Mouse (Mus musculus) MEL (cell line): Measurements from ENCODE around the gene Erh. TPM values are rescaled to one million over a fixed set of nuclear protein-coding genes. Genes with fewer than 3 reads are reported as not detected.

Experiments
- DNase-seq: peaks from one replicate; pipeline ENCODE4 v3.0.0; 2011; ENCODE audit warnings: low read depth, low spot score
- H3K27ac ChIP-seq: 2 replicates; pipeline ENCODE4 v1.5.1; 2012; ENCODE audit warnings: low read depth, mild to moderate bottlenecking, control low read depth, low read length, moderate library complexity; ENCODE audit not compliant: control insufficient read depth
- H3K27me3 ChIP-seq, 2 experiments: fragments of 150-350 bp in 1 of 2; sonication (generic) in 1 of 2; 2 replicates each; pipeline ENCODE4 v1.6.1; 2012; ENCODE audit warnings: low read length in 2 of 2, mild to moderate bottlenecking in 2 of 2, improper control_type of control experiment in 1 of 2, moderate library complexity in 1 of 2; ENCODE audit not compliant: insufficient read depth in 2 of 2, control insufficient read depth in 1 of 2
- H3K36me3 ChIP-seq, 2 experiments: 2 replicates each; pipeline ENCODE4 v1.6.1; 2012 to 2014; ENCODE audit warnings: low read length in 2 of 2, improper control_type of control experiment in 1 of 2, inconsistent platforms in 1 of 2, mild to moderate bottlenecking in 1 of 2; ENCODE audit not compliant: insufficient read depth in 2 of 2, control insufficient read depth in 1 of 2
- H3K4me1 ChIP-seq, 2 experiments: fragments of 150-350 bp in 1 of 2; sonication (generic) in 1 of 2; 2 replicates each; pipeline ENCODE4 v1.6.1; 2012; ENCODE audit warnings: low read length in 2 of 2, improper control_type of control experiment in 1 of 2, mild to moderate bottlenecking in 1 of 2; ENCODE audit not compliant: insufficient read depth in 2 of 2, control insufficient read depth in 1 of 2
- H3K4me3 ChIP-seq, 2 experiments: fragments of 150-350 bp in 1 of 2; sonication (generic) in 1 of 2; 2 replicates each; pipeline ENCODE4 v1.5.1; 2012; ENCODE audit warnings: low read depth in 2 of 2, low read length in 2 of 2, mild to moderate bottlenecking in 2 of 2, moderate library complexity in 2 of 2, control low read depth in 1 of 2, improper control_type of control experiment in 1 of 2; ENCODE audit not compliant: control insufficient read depth in 1 of 2, insufficient read depth in 1 of 2
- H3K79me2 ChIP-seq: 2 replicates; pipeline ENCODE4 v1.6.1; 2012; ENCODE audit warnings: mild to moderate bottlenecking, low read length, moderate library complexity; ENCODE audit not compliant: control insufficient read depth, poor library complexity, insufficient read depth
- H3K9ac ChIP-seq: 2 replicates; pipeline ENCODE4 v1.6.1; 2012; ENCODE audit warnings: low read depth, mild to moderate bottlenecking, control low read depth, low read length, moderate library complexity; ENCODE audit not compliant: control insufficient read depth, poor library complexity, severe bottlenecking
- H3K9me3 ChIP-seq: fragments of 150-350 bp; sonication (generic); replicated peaks from 2 replicates; pipeline ENCODE4 v1.6.1; 2012; ENCODE audit warnings: mild to moderate bottlenecking, low read length, improper control_type of control experiment, moderate library complexity; ENCODE audit not compliant: insufficient read depth
- BHLHE40 ChIP-seq: IDR thresholded peaks from 2 replicates; pipeline ENCODE4 v1.6.1; 2012; ENCODE audit warnings: low read depth, mild to moderate bottlenecking, inconsistent platforms, low read length, improper control_type of control experiment, borderline replicate concordance
- ELF1 ChIP-seq: IDR thresholded peaks from 2 replicates; pipeline ENCODE4 v1.6.1; 2014; ENCODE audit warnings: low read depth, mild to moderate bottlenecking, inconsistent platforms, low read length, improper control_type of control experiment, moderate library complexity
- EP300 ChIP-seq, 2 experiments: IDR thresholded peaks; 2 replicates each; pipeline ENCODE4 v1.6.1; 2011; ENCODE audit warnings: improper control_type of control experiment in 2 of 2, low read length in 2 of 2, low read depth in 1 of 2, mild to moderate bottlenecking in 1 of 2
- ETS1 ChIP-seq: IDR thresholded peaks from 2 replicates; pipeline ENCODE4 v1.6.1; 2012; ENCODE audit warnings: low read depth, mild to moderate bottlenecking, inconsistent platforms, low read length, improper control_type of control experiment, moderate library complexity
- JUND ChIP-seq: IDR thresholded peaks from 2 replicates; pipeline ENCODE4 v1.6.1; 2011; ENCODE audit warnings: low read depth, mild to moderate bottlenecking, improper control_type of control experiment, low read length
- KAT2A ChIP-seq: conservative IDR thresholded peaks from 2 replicates; pipeline ENCODE4 v1.6.1; 2012; ENCODE audit warnings: low read depth, low read length, improper control_type of control experiment, inconsistent platforms
- MAX ChIP-seq: IDR thresholded peaks from 2 replicates; pipeline ENCODE4 v1.6.1; 2011; ENCODE audit warnings: low read length, improper control_type of control experiment
- MAZ ChIP-seq: IDR thresholded peaks from 2 replicates; pipeline ENCODE4 v1.6.1; 2012; ENCODE audit warnings: low read depth, mild to moderate bottlenecking, inconsistent platforms, low read length, improper control_type of control experiment
- MXI1 ChIP-seq: IDR thresholded peaks from 2 replicates; pipeline ENCODE4 v1.6.1; 2011; ENCODE audit warnings: mild to moderate bottlenecking, low read depth, low read length, improper control_type of control experiment
- MYB ChIP-seq: IDR thresholded peaks from 2 replicates; pipeline ENCODE4 v1.6.1; 2011; ENCODE audit warnings: mild to moderate bottlenecking, low read depth, low read length, improper control_type of control experiment
- POLR2A ChIP-seq, 2 experiments: IDR thresholded peaks; 2 replicates each; pipeline ENCODE4 v1.6.1; 2011 to 2012; ENCODE audit warnings: low read length in 2 of 2, mild to moderate bottlenecking in 2 of 2, control low read depth in 1 of 2, improper control_type of control experiment in 1 of 2, low read depth in 1 of 2, moderate library complexity in 1 of 2; ENCODE audit not compliant: control insufficient read depth in 1 of 2, insufficient read depth in 1 of 2, poor library complexity in 1 of 2
- POLR2AphosphoS2 ChIP-seq: IDR thresholded peaks from 2 replicates; pipeline ENCODE4 v1.6.1; 2011; ENCODE audit warnings: low read length, improper control_type of control experiment
- RAD21 ChIP-seq: IDR thresholded peaks from 2 replicates; pipeline ENCODE4 v1.6.1; 2011; ENCODE audit warnings: mild to moderate bottlenecking, low read depth, low read length, improper control_type of control experiment
- SIN3A ChIP-seq: IDR thresholded peaks from 2 replicates; pipeline ENCODE4 v1.6.1; 2012; ENCODE audit warnings: low read length, improper control_type of control experiment, inconsistent platforms
- SMC3 ChIP-seq: IDR thresholded peaks from 2 replicates; pipeline ENCODE4 v1.6.1; 2011; ENCODE audit warnings: low read depth, low read length, improper control_type of control experiment
- TAL1 ChIP-seq: IDR thresholded peaks from 2 replicates; pipeline ENCODE4 v1.6.1; 2012; ENCODE audit warnings: mild to moderate bottlenecking, inconsistent platforms, low read length, moderate library complexity, mixed read lengths
- TBP ChIP-seq: IDR thresholded peaks from 2 replicates; pipeline ENCODE4 v1.8.0; 2011; ENCODE audit warnings: low read depth, low read length, improper control_type of control experiment
- UBTF ChIP-seq: IDR thresholded peaks from 2 replicates; pipeline ENCODE4 v1.6.1; 2012; ENCODE audit warnings: low read depth, mild to moderate bottlenecking, inconsistent platforms, low read length, improper control_type of control experiment, moderate library complexity, borderline replicate concordance; ENCODE audit not compliant: insufficient read depth
- USF1 ChIP-seq: IDR thresholded peaks from 2 replicates; pipeline ENCODE4 v1.6.1; 2014; ENCODE audit warnings: low read depth, mild to moderate bottlenecking, inconsistent platforms, low read length, improper control_type of control experiment, moderate library complexity
- USF2 ChIP-seq, 2 experiments: IDR thresholded peaks; 2 replicates each; pipeline ENCODE4 v1.6.1; 2011 to 2012; ENCODE audit warnings: improper control_type of control experiment in 2 of 2, low read length in 2 of 2, borderline replicate concordance in 1 of 2, inconsistent platforms in 1 of 2, low read depth in 1 of 2, mild to moderate bottlenecking in 1 of 2; ENCODE audit not compliant: insufficient read depth in 1 of 2
- ZC3H11A ChIP-seq: IDR thresholded peaks from 2 replicates; pipeline ENCODE4 v1.6.1; 2012; ENCODE audit warnings: low read depth, mild to moderate bottlenecking, inconsistent platforms, low read length, improper control_type of control experiment
- ZKSCAN1 ChIP-seq: IDR thresholded peaks from 2 replicates; pipeline ENCODE4 v1.6.1; 2012; ENCODE audit warnings: low read depth, mild to moderate bottlenecking, inconsistent platforms, low read length, improper control_type of control experiment, moderate library complexity
- ZMIZ1 ChIP-seq: IDR thresholded peaks from 2 replicates; pipeline ENCODE4 v1.6.1; 2012; ENCODE audit warnings: low read depth, mild to moderate bottlenecking, inconsistent platforms, low read length, improper control_type of control experiment, moderate library complexity
- polyA plus RNA-seq, 2 experiments: library from polyadenylated mRNA; stranded (reverse) in 1 of 2; unstranded in 1 of 2; fragments of >175 nt in 1 of 2; fragments of >200 nt in 1 of 2; gene quantifications; 2 replicates each; pipeline versions ENCODE4 v1.2.1 to v1.2.4; 2012; ENCODE audit warnings: low replicate concordance in 2 of 2, low read depth in 1 of 2; ENCODE audit not compliant: insufficient read length in 2 of 2, insufficient read depth in 1 of 2, missing spikeins in 1 of 2
- total RNA-seq: library from RNA; depleted of rRNA; stranded (reverse); fragments of 300-350 nt; gene quantifications from 2 replicates; pipeline ENCODE4 v1.2.3, GENCODE M21; 2012

The Erh gene
- total and polyA plus RNA-seq, 3 experiments = 299 to 343 TPM; not detected in 1

DNA sequence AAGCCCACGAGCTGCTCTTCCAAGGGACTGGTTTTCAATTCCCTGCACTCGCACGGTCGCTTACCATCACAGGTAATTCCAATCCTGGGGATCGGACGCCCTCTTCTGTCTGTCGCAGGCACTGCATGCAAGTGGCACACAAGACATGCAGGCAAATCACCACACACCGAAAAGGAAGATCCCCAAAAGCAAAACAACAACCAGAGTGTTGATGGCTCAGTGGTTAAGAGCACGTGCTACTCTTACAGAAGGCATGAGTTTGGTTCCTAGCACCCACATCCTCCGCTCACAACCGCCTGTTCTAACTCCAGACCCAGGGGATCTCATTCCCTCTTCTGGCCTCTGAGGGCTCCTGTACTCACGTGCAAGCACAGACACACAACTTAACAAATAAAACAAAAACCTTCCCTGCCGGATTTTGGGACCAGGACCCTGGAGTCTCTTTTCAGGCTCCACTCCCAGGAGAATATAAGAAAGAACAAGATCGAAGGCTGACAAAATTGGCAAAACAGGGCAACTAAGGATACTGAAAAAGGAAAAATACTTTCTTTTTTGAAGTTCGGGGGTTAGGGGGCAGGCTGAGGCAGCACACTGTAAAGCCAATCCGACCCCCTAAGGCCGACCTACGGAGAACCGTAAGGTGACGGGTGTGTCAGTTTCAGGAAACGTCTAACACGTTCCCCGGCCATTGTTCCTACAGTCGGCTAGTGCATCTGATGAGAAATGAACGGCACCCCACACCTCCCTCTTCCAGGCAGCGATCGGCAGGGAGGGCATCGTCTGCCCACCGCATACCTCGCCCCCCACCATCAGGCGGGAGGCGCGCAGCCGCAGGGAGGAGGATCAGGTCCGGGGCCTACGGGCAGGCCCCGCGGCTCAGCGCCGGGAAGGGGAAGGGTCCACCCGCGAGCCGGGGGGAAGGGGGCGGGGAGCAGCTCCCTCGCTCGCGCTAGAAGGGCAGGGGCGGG is 1.1 kb downstream of the Erh start (continued):
- TF ChIP-seq EP300 (IDR thresholded peaks at IDR 0.05; ENCODE audit: low read depth in 1 of 2, low read length in 2 of 2) (no peak), UBTF (0 out of 2 replicates have a peak, but pooled peaks have one; percentile 79), JUND (no peak), MYB (no peak), BHLHE40 (peak; percentile 79; the same call in 1 of the 2 replicates), SIN3A (peak; percentile 89), USF2 (IDR thresholded peaks at IDR 0.05; ENCODE audit: borderline replicate concordance in 1 of 2, insufficient read depth in 1 of 2, low read depth in 1 of 2, low read length in 2 of 2) (no peak), KAT2A (no peak), RAD21 (peak; percentile 64), POLR2A (IDR thresholded peaks at IDR 0.05; ENCODE audit: control insufficient read depth in 1 of 2, insufficient read depth in 1 of 2, low read depth in 1 of 2, low read length in 2 of 2, poor library complexity in 1 of 2) (0 out of 4 replicates have a peak, but pooled peaks of 1 of the 2 experiments have one; percentile 13), MXI1 (peak; percentile 96), POLR2AphosphoS2 (no peak), ELF1 (no peak), MAX (peak; percentile 97), ZMIZ1 (no peak), MAZ (no peak), SMC3 (peak; percentile 57), TBP (no peak), USF1 (0 out of 2 replicates have a peak, but pooled peaks have one; percentile 8), ZC3H11A (peak; percentile 34; the same call in 1 of the 2 replicates), ZKSCAN1 (no peak)

DNA sequence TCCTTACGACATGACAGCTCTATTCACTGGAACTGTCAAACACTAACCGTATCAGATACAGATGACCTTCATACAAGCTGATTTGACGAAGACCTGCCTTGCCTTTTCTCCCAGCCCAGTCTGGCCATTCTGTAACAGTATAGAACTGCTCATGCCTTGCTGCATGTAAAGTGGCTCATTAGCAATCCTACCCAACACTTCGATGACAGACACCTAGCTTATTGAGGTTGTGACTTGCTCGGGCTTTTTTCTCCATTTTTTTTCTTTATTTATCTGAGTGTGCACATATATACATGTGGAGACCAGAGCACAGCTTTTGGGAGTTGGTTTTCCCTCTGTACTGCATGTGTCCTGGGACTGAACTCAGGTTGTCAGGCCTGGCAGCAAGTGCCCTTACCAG is 12.4 kb downstream of the Erh start:
- no peak for DNase-seq
- Histone ChIP-seq H3K4me3 (no peak overlapping the region), H3K4me1 (no peaks in the 10 kb centered on the region), H3K9me3 (no peaks in the 10 kb centered on the region), H3K27ac (no peak overlapping the region), H3K27me3 (no peaks in the 10 kb centered on the region), H3K36me3 (peaks cover 0 to 21% of the 10 kb centered on the region in 2 experiments; a peak in 2 of 4 replicates), H3K79me2 (no peaks in the 10 kb centered on the region), H3K9ac (no peak overlapping the region)
- no peak for TF ChIP-seq TAL1
- no peak for TF ChIP-seq POLR2A (IDR thresholded peaks at IDR 0.05; ENCODE audit: control insufficient read depth in 1 of 2, insufficient read depth in 1 of 2, low read depth in 1 of 2, low read length in 2 of 2, poor library complexity in 1 of 2)
- no peak for TF ChIP-seq ETS1
- no peak for TF ChIP-seq UBTF
- TF ChIP-seq MAX = no peak
- no peak for TF ChIP-seq TBP
